Mouse (Mus musculus) stomach, embryonic 15.5 days (tissue): ENCODE results near the gene AC134908.4. TPM values are rescaled to one million over a fixed set of nuclear protein-coding genes. Genes with fewer than 3 reads are reported as not detected.

Experiments
- ATAC-seq: fragments of 200-750 bp; cut with Nextera tagmentation; 2 replicates; pipeline ENCODE4 v1.8.0; 2017; ENCODE audit warnings: low read depth, moderate number of reproducible peaks, moderate TSS enrichment; ENCODE audit not compliant: insufficient read depth, low FRiP score
- H3K27ac ChIP-seq: fragments of 300-500 bp; sonication (generic); 2 replicates; pipeline ENCODE4 v1.5.1; 2015; ENCODE audit warnings: mild to moderate bottlenecking, inconsistent platforms
- H3K27me3 ChIP-seq: fragments of 300-500 bp; sonication (generic); replicated peaks from 2 replicates; pipeline ENCODE4 v1.6.1; 2015; ENCODE audit warnings: inconsistent platforms
- H3K36me3 ChIP-seq: fragments of 300-500 bp; sonication (generic); 2 replicates; pipeline ENCODE4 v1.6.1; 2015; ENCODE audit warnings: inconsistent platforms
- H3K4me1 ChIP-seq: fragments of 300-500 bp; sonication (generic); 2 replicates; pipeline ENCODE4 v1.6.1; 2015; ENCODE audit warnings: inconsistent platforms
- H3K4me2 ChIP-seq: fragments of 300-500 bp; sonication (generic); 2 replicates; pipeline ENCODE4 v1.6.1; 2015; ENCODE audit warnings: mild to moderate bottlenecking, inconsistent platforms
- H3K4me3 ChIP-seq: fragments of 300-500 bp; sonication (generic); replicated peaks from 2 replicates; pipeline ENCODE4 v1.5.1; 2015; ENCODE audit warnings: inconsistent platforms
- H3K9ac ChIP-seq: fragments of 300-500 bp; sonication (generic); 2 replicates; pipeline ENCODE4 v1.6.1; 2015; ENCODE audit warnings: inconsistent platforms
- H3K9me3 ChIP-seq: fragments of 300-500 bp; sonication (generic); 2 replicates; pipeline ENCODE4 v1.6.1; 2016; ENCODE audit warnings: inconsistent platforms
- WGBS: fragments of 180-500 bp; shearing (Covaris S2); methylation state at CpG from one replicate; pipeline ENCODE4 v1.1.7; 2015; 5-methylcytosine and 5-hydroxymethylcytosine counted together
- polyA plus RNA-seq: library from polyadenylated mRNA; unstranded; fragments of >200 nt; fragmentation: Nextera tagmentation; extraction: Ambion mirVana; gene quantifications from 2 replicates; pipeline ENCODE4 v1.2.1, GENCODE M21; 2015

Gene AC134908.4
- polyA plus RNA-seq, 1 experiment from 2014 or later, result not detected

GRCm38 (mm10) chr17:25836397-25837075 is 41.1 kb upstream of the AC134908.4 start:
- peaks cover 50% of the 10 kb centered on the region for H3K4me1 ChIP-seq
- peak overlapping the region; percentile 48 for H3K27ac ChIP-seq
- peak overlapping the region; percentile 54 for H3K9ac ChIP-seq
- H3K27me3 ChIP-seq, result no peaks in the 10 kb centered on the region
- H3K4me2 ChIP-seq, result peak overlapping the region; percentile 81
- no peak for ATAC-seq
- peaks cover 28% of the 10 kb centered on the region for H3K36me3 ChIP-seq
- 27% methylated on average over 23 of the region's 23 CpGs for WGBS
- H3K4me3 ChIP-seq, result peak overlapping the region; percentile 39
- H3K9me3 ChIP-seq, result no peaks in the 10 kb centered on the region

GRCm38 (mm10) chr17:25835816-25836215 is 40.4 kb upstream of the AC134908.4 start:
- no peak for ATAC-seq
- WGBS, result 90% methylated on average over 16 of the region's 16 CpGs
- Histone ChIP-seq H3K9me3 (no peaks in the 10 kb centered on the region), H3K4me3 (no peak overlapping the region), H3K27ac (no peak overlapping the region; the same call in none of the 2 replicates), H3K4me2 (peak overlapping the region; percentile 81), H3K4me1 (peaks cover 56% of the 10 kb centered on the region), H3K27me3 (no peaks in the 10 kb centered on the region), H3K36me3 (peaks cover 28% of the 10 kb centered on the region), H3K9ac (no peak overlapping the region)

GRCm38 (mm10) chr17:25835301-25835700 is 39.8 kb upstream of the AC134908.4 start:
- H3K36me3 ChIP-seq, result peaks cover 27% of the 10 kb centered on the region
- H3K4me3 ChIP-seq, result no peak overlapping the region
- no peaks in the 10 kb centered on the region for H3K27me3 ChIP-seq
- peak overlapping the region; percentile 81 for H3K4me2 ChIP-seq
- H3K9me3 ChIP-seq, result no peaks in the 10 kb centered on the region
- ATAC-seq, result no peak
- H3K27ac ChIP-seq, result peak overlapping the region; percentile 23
- WGBS, result 91% methylated on average over 7 of the region's 7 CpGs
- H3K9ac ChIP-seq, result no peak overlapping the region
- peaks cover 62% of the 10 kb centered on the region for H3K4me1 ChIP-seq

- no peak for ATAC-seq
- Histone ChIP-seq H3K27ac (no peak overlapping the region), H3K9ac (peak overlapping the region; percentile 70; the same call in 1 of the 2 replicates), H3K27me3 (no peaks in the 10 kb centered on the region), H3K36me3 (peaks cover 23% of the 10 kb centered on the region), H3K9me3 (no peaks in the 10 kb centered on the region), H3K4me1 (peaks cover 67% of the 10 kb centered on the region), H3K4me3 (peak overlapping the region; percentile 89), H3K4me2 (peak overlapping the region; percentile 81)
- 82% methylated on average over 12 of the region's 12 CpGs for WGBS
These were observed 39.2 kb upstream of the AC134908.4 start for GRCm38 (mm10) chr17:25834595-25835222.

GRCm38 (mm10) chr17:25833961-25834594 is 38.6 kb upstream of the AC134908.4 start:
- H3K9me3 ChIP-seq, result no peaks in the 10 kb centered on the region
- H3K27me3 ChIP-seq, result no peaks in the 10 kb centered on the region
- peak overlapping the region; percentile 97 for H3K27ac ChIP-seq
- H3K36me3 ChIP-seq, result peaks cover 17% of the 10 kb centered on the region
- H3K4me3 ChIP-seq, result peak overlapping the region; percentile 89
- H3K4me1 ChIP-seq, result peaks cover 73% of the 10 kb centered on the region
- H3K4me2 ChIP-seq, result peak overlapping the region; percentile 81
- 15% methylated on average over 6 of the region's 6 CpGs for WGBS
- ATAC-seq, result no peak
- peak overlapping the region; percentile 70 for H3K9ac ChIP-seq

- peak within 1 kb of the TSS; percentile 94 for H3K9ac ChIP-seq
- H3K36me3 ChIP-seq, result peaks cover 13% of the 10 kb centered on the region
- H3K27ac ChIP-seq, result peak within 1 kb of the TSS; percentile 97
- ATAC-seq, result peak; percentile 61
- WGBS, result 0% methylated on average over 24 of the region's 24 CpGs
- peak within 1 kb of the TSS; percentile 89 for H3K4me3 ChIP-seq
- peak within 1 kb of the TSS; percentile 95 for H3K4me2 ChIP-seq
- no peaks in the 10 kb centered on the region for H3K27me3 ChIP-seq
- no peaks in the 10 kb centered on the region for H3K9me3 ChIP-seq
- peaks cover 74% of the 10 kb centered on the region for H3K4me1 ChIP-seq
These were observed 37.8 kb upstream of the AC134908.4 start, which contains the start of gene Stub1 for GRCm38 (mm10) chr17:25833291-25833663. Gene Stub1, minus strand, starts transcription at chr17:25833404.

GRCm38 (mm10) chr17:25832436-25833290 is 37.2 kb upstream of the AC134908.4 start:
- peak overlapping the region; percentile 89 for H3K4me3 ChIP-seq
- H3K36me3 ChIP-seq, result peaks cover 14% of the 10 kb centered on the region
- no peaks in the 10 kb centered on the region for H3K9me3 ChIP-seq
- peaks cover 78% of the 10 kb centered on the region for H3K4me1 ChIP-seq
- WGBS, result under 1% methylated on average over 77 of the region's 77 CpGs
- ATAC-seq, result peak; percentile 89
- peak overlapping the region; percentile 95 for H3K4me2 ChIP-seq
- peak overlapping the region; percentile 94 for H3K9ac ChIP-seq
- no peaks in the 10 kb centered on the region for H3K27me3 ChIP-seq
- H3K27ac ChIP-seq, result peak overlapping the region; percentile 97

- peaks cover 71% of the 10 kb centered on the region for H3K4me1 ChIP-seq
- H3K27ac ChIP-seq, result peak overlapping the region; percentile 97
- peak overlapping the region; percentile 95 for H3K4me2 ChIP-seq
- H3K9me3 ChIP-seq, result no peaks in the 10 kb centered on the region
- peak overlapping the region; percentile 89 for H3K4me3 ChIP-seq
- peaks cover 19% of the 10 kb centered on the region for H3K36me3 ChIP-seq
- no peaks in the 10 kb centered on the region for H3K27me3 ChIP-seq
- 49% methylated on average over 21 of the region's 21 CpGs for WGBS
- no peak for ATAC-seq
- peak overlapping the region; percentile 94 for H3K9ac ChIP-seq
These were observed 36.2 kb upstream of the AC134908.4 start for GRCm38 (mm10) chr17:25831451-25832281.

GRCm38 (mm10) chr17:25830806-25831431 is 35.5 kb upstream of the AC134908.4 start:
- H3K4me2 ChIP-seq, result peak overlapping the region; percentile 95; the same call in 1 of the 2 replicates
- no peak overlapping the region for H3K9ac ChIP-seq
- WGBS, result 83% methylated on average over 14 of the region's 14 CpGs
- no peak overlapping the region for H3K27ac ChIP-seq
- no peak for ATAC-seq
- H3K4me3 ChIP-seq, result peak overlapping the region; percentile 89; the same call in 1 of the 2 replicates
- H3K9me3 ChIP-seq, result no peaks in the 10 kb centered on the region
- H3K27me3 ChIP-seq, result no peaks in the 10 kb centered on the region
- peaks cover 19% of the 10 kb centered on the region for H3K36me3 ChIP-seq
- H3K4me1 ChIP-seq, result peaks cover 64% of the 10 kb centered on the region

GRCm38 (mm10) chr17:25830200-25830753 is 34.8 kb upstream of the AC134908.4 start:
- peak overlapping the region; percentile 89; the same call in 1 of the 2 replicates for H3K4me3 ChIP-seq

More at GRCm38 (mm10) chr17:25830200-25830753, 34.8 kb upstream of the AC134908.4 start:
- no peaks in the 10 kb centered on the region for H3K9me3 ChIP-seq
- 80% methylated on average over 4 of the region's 4 CpGs for WGBS
- H3K9ac ChIP-seq, result no peak overlapping the region
- peak overlapping the region; percentile 91; the same call in 1 of the 2 replicates for H3K27ac ChIP-seq
- H3K27me3 ChIP-seq, result no peaks in the 10 kb centered on the region
- H3K4me1 ChIP-seq, result peaks cover 61% of the 10 kb centered on the region
- no peak for ATAC-seq
- peaks cover 19% of the 10 kb centered on the region for H3K36me3 ChIP-seq
- peak overlapping the region; percentile 95 for H3K4me2 ChIP-seq
